Mouse (Mus musculus): ENCODE results near the gene Apba2.

GRCm38 (mm10) chr7:64728181-64728591, 226.7 kb downstream of the Apba2 start:
- TF ChIP-seq POLR2A (IDR thresholded peaks at IDR 0.05; ENCODE audit: extremely low read depth, insufficient read depth, low read length) (no peak), CTCF (IDR thresholded peaks at IDR 0.05; ENCODE audit: extremely low read depth, insufficient read depth, low read length) (no peak)
